Mouse (Mus musculus) midbrain, embryonic 10.5 days (tissue): Measurements from ENCODE around the gene Rtkn. TPM values are rescaled to one million over a fixed set of nuclear protein-coding genes. Genes with fewer than 3 reads are reported as not detected.

Source experiments
- DNase-seq: peaks from one replicate; pipeline ENCODE4 v3.0.0-alpha.2; 2017; ENCODE audit warnings: low spot score
- H3K27ac ChIP-seq: fragments of 300-500 bp; sonication (generic); replicated peaks from 2 replicates; pipeline ENCODE4 v1.5.1; 2016; ENCODE audit warnings: mild to moderate bottlenecking
- H3K27me3 ChIP-seq: fragments of 300-500 bp; sonication (generic); 2 replicates; pipeline ENCODE4 v1.6.1; 2016; ENCODE audit warnings: low read depth, mild to moderate bottlenecking; ENCODE audit not compliant: poor library complexity, severe bottlenecking
- H3K36me3 ChIP-seq: fragments of 300-500 bp; sonication (generic); 2 replicates; pipeline ENCODE4 v1.6.1; 2016; ENCODE audit warnings: mild to moderate bottlenecking, moderate library complexity
- H3K4me1 ChIP-seq: fragments of 300-500 bp; sonication (generic); 2 replicates; pipeline ENCODE4 v1.6.1; 2016
- H3K4me3 ChIP-seq: fragments of 300-500 bp; sonication (generic); 2 replicates; pipeline ENCODE4 v1.5.1; 2016; ENCODE audit warnings: mild to moderate bottlenecking, moderate library complexity
- H3K9me3 ChIP-seq: fragments of 300-500 bp; sonication (generic); replicated peaks from 2 replicates; pipeline ENCODE4 v1.6.1; 2016; ENCODE audit warnings: mild to moderate bottlenecking
- WGBS: fragments of 180-500 bp; shearing (Covaris S2); methylation state at CpG from one replicate; pipeline ENCODE4 v1.1.7; 2016; 5-methylcytosine and 5-hydroxymethylcytosine counted together
- polyA plus RNA-seq: library from polyadenylated mRNA; unstranded; fragments of >200 nt; fragmentation: Nextera tagmentation; extraction: Ambion mirVana; gene quantifications from 2 replicates; pipeline ENCODE4 v1.2.1, GENCODE M21; 2016

Rtkn gene
- polyA plus RNA-seq, 1 experiment from 2014 or later, result 35.3 TPM

DNA sequence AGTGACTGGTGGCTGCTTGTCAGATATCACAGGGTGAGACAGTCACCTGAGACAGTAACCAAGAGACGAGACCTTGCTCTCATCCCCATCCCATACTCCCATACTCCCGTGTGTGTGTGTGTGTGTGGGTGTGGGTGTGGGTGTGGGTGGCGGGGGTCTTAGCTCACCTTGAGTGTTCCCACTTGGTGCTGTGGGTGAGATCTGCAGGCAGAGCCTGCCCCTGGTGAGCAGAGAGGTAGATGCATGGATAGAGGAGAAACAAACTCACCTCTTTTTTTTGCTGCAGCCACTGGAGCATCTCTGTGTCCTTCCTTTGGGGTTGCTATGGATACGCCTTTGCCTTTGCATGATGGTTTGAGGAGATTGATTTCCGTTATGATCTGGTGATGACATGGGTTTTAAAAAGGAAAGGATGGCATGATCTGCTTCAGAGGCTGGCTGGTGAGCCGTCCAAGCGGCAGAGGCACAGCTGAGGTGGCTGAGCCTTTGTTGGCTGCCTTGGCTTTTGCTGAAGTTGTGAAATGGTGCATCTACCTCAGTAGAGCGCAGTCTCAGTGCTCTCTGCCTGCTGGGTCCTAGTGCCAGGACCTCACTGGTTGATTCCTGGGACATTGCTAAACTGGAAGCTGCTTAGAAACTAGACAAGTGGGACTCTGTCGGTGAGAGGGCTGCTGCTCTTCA, 37.1 kb downstream of the Rtkn start:
- Histone ChIP-seq H3K27ac (peak overlapping the region; percentile 38; the same call in 1 of the 2 replicates), H3K9me3 (no peaks in the 10 kb centered on the region), H3K36me3 (peaks cover 7% of the 10 kb centered on the region), H3K4me1 (peaks cover 29% of the 10 kb centered on the region), H3K27me3 (no peaks in the 10 kb centered on the region), H3K4me3 (no peak overlapping the region)
- WGBS, result 57% methylated on average over 9 of the region's 9 CpGs
- DNase-seq, result no peak

GRCm38 (mm10) chr6:83175996-83176395, 40.7 kb downstream of the Rtkn start:
- Histone ChIP-seq H3K9me3 (no peaks in the 10 kb centered on the region), H3K27ac (no peak overlapping the region), H3K36me3 (peaks cover 8% of the 10 kb centered on the region; the same call in 1 of the 2 replicates), H3K4me3 (no peak overlapping the region), H3K4me1 (peaks cover 42% of the 10 kb centered on the region), H3K27me3 (no peaks in the 10 kb centered on the region)
- no peak for DNase-seq
- WGBS, result 89% methylated on average over 8 of the region's 8 CpGs

GRCm38 (mm10) chr6:83179390-83180117, 44.3 kb downstream of the Rtkn start:
- Histone ChIP-seq H3K27ac (peak overlapping the region; percentile 76), H3K27me3 (no peaks in the 10 kb centered on the region), H3K36me3 (peaks cover 33% of the 10 kb centered on the region), H3K9me3 (no peaks in the 10 kb centered on the region), H3K4me3 (peak overlapping the region; percentile 55), H3K4me1 (peaks cover 24% of the 10 kb centered on the region)
- 13% methylated on average over 12 of the region's 12 CpGs for WGBS
- DNase-seq, result peak; percentile 55

DNA sequence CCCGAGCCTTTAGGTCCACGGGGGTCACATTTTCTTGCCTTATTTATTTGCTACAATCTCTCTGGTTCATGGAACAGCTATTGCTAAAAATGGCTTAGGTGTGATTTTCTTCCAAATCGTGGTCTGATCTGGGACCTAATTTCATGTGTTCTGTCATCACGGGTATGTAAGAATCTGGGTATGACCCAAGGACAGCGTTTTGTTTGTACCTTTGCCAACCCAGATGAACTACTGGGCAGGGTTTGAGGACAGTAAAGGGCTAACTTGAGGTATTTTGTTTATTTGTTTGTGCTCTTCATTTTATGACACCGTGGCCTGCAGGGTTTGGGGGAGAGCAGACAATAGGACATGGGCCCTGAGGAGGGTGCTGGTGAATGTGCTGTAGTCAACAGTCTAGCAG, 45.3 kb downstream of the Rtkn start:
- Histone ChIP-seq H3K36me3 (peaks cover 39% of the 10 kb centered on the region), H3K27me3 (no peaks in the 10 kb centered on the region), H3K4me3 (peak overlapping the region; percentile 55; the same call in 1 of the 2 replicates), H3K9me3 (no peaks in the 10 kb centered on the region), H3K27ac (no peak overlapping the region), H3K4me1 (peaks cover 33% of the 10 kb centered on the region)
- no peak for DNase-seq
- WGBS, result 88% methylated on average over 6 of the region's 6 CpGs

DNA sequence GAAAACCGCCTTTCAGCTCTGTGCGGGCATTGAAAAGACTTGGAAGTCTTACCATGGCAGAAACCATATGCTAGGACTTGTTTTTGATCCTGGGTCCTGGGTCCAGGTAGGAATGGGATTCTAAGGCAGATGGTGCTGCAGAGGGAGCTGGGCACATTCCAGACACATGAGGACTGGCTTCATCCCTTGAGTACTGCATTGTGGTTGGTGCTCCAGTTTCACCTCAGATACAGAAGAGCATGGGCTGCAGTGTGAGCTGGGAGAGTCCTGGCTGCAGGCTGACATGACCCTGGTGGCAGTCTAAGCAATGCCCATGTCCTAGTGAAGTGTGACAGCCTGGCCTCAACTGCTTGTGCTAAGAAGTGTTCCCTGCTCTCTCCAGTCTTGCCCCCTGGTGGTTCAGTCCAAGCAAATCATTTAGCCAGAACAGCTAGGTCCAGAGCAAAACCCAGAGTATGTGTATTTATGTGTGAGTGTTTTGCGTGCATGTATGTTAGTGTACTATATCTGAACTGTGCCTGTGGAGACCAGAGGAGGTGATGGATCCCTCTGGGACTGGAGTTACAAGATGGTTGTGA, 49.7 kb downstream of the Rtkn start:
- 87% methylated on average over 3 of the region's 3 CpGs for WGBS
- Histone ChIP-seq H3K4me3 (no peak overlapping the region), H3K9me3 (no peaks in the 10 kb centered on the region), H3K4me1 (peaks cover 40% of the 10 kb centered on the region), H3K27ac (0 out of 2 replicates have a peak overlapping the region, but pooled peaks have one; percentile 23), H3K36me3 (peaks cover 49% of the 10 kb centered on the region), H3K27me3 (no peaks in the 10 kb centered on the region)
- DNase-seq, result no peak

DNA sequence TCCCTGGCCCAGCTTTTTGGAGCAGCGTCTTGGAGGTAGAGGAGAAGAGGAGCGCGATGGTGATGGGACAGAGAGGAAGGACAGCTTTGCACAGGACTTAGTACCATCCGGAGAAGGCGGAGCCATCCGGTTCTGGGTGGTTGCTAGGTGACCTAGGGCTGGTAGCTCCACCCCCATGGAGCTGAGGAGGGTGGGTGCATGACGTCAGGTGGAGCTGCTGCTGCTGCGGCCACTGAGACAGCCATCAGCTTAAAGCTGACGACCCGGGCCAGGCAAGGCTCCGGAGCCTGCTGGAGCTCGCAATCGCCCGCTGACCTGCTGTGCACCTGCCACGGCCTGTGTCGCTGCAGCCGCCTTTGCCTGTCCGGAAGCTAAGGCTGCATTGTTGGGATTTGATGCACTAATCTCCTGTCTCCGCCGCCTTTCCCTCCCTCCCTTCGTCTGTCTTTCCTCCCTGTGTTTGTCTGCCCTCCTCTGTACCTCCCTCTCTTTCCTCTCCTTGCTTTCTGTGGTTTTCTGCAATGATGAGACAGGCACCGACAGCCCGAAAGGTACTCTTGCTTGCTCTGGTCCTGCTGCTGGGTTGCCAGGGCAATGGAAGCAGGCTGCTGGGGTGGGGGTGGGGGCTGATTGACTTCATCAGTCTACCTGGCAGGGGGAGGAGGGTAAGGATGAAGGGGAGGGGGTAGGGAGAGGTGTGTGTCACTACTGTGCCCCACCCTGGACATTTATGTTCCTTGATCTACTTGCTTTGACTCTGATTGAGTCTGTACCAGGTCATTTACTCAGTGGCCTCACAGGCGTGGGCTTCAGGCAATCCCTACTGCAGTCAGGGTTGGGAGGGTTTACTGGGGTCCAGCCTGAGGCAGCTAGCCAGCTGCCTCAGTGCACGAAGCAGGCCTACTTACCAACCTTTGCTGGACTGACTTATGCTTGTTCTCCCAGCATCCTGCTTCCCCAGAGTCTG, 50.9 kb downstream of the Rtkn start:
- WGBS, result 6% methylated on average over 25 of the region's 25 CpGs
- H3K4me3 ChIP-seq, result peak overlapping the region; percentile 58
- H3K27me3 ChIP-seq, result no peaks in the 10 kb centered on the region
- DNase-seq, result peak; percentile 87
- peaks cover 35% of the 10 kb centered on the region for H3K4me1 ChIP-seq
- peak overlapping the region; percentile 85 for H3K27ac ChIP-seq
- peaks cover 61% of the 10 kb centered on the region for H3K36me3 ChIP-seq
- H3K9me3 ChIP-seq, result no peaks in the 10 kb centered on the region

DNA sequence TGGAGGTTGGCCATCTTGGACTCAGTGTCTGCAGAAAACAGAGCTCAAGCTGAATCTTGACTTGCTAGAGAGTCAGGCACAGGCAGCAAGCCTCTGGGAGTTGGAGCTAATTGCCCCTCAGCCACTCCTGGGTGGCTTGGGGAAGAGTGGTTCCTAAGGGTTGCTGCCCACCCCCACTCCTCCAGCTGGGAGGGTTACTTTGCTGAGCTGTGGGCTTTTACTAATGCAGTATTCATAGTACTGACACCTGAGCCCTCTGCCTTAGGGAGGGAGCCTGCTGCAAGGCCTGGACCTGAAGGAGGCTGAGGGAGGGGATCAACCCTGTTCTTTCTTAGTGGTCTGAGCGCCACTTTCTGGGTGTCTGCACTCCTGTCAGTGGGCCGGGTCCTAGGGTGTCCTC, 51.7 kb downstream of the Rtkn start:
- Histone ChIP-seq H3K27me3 (no peaks in the 10 kb centered on the region), H3K27ac (peak overlapping the region; percentile 85), H3K36me3 (peaks cover 69% of the 10 kb centered on the region), H3K9me3 (no peaks in the 10 kb centered on the region), H3K4me3 (peak overlapping the region; percentile 58), H3K4me1 (peaks cover 35% of the 10 kb centered on the region)
- no peak for DNase-seq
- WGBS, result 61% methylated on average over 2 of the region's 2 CpGs

DNA sequence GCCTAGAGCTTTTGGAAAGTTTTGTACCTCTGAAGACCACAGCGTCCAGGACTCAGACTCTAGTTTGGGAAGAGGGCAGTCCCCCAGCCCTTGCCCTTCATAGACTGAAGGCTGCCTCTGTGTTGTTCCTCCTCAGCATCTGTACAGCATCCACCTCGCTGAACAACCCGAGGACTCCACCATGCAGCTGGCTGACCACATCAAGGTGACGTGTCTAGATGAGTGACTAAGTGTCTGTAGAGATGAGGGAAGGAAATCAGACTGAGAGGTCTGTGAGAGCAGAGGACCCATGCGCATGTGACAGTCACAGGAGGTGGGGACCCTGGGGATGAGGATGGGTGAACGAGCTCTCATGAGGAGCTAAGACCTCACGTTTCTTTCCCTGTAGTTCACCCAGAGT, 58.3 kb downstream of the Rtkn start:
- H3K36me3 ChIP-seq, result peaks cover 99% of the 10 kb centered on the region
- no peak overlapping the region for H3K27ac ChIP-seq
- peaks cover 10% of the 10 kb centered on the region for H3K4me1 ChIP-seq
- no peaks in the 10 kb centered on the region for H3K9me3 ChIP-seq
- no peaks in the 10 kb centered on the region for H3K27me3 ChIP-seq
- 92% methylated on average over 7 of the region's 7 CpGs for WGBS
- DNase-seq, result no peak
- H3K4me3 ChIP-seq, result no peak overlapping the region

- WGBS, result 47% methylated on average over 15 of the region's 15 CpGs
- Histone ChIP-seq H3K9me3 (no peaks in the 10 kb centered on the region), H3K36me3 (peaks cover 87% of the 10 kb centered on the region), H3K27ac (no peak overlapping the region), H3K27me3 (no peaks in the 10 kb centered on the region), H3K4me3 (no peak overlapping the region), H3K4me1 (peaks cover 10% of the 10 kb centered on the region)
- DNase-seq, result no peak
Observed at GRCm38 (mm10) chr6:83197345-83198004, 62.2 kb downstream of the Rtkn start.
